8 mouse cellular contexts compared by ENCODE assay signal in the genomic region with DNA sequence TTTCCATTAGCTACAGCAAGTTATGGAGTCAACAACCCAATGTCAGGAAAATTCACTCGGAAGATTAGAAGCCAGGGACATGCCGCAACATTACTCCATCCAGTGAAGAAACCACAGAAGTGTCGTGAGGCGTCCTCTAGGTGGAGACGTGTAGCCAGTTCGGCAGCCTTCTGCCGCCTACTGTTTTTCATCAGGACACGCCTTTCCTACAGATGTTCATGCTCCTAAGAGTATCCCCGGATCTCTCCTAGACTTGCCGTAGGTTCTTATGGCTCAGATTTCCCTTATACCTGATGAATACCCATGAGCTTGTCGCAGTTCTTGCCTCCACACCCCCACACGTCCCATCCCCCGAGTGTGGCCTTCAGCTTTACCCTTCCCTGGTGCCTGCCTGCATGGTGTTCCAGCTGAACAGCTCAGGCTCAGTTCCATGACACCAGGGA.
DNase-seq lines count a peak whose midpoint lies in the region; ATAC-seq and TF ChIP-seq lines count a peak whose summit lies in the region.

No protein-coding gene starts in this region.

- H3K36me3 ChIP-seq in kidney, adult 2 months (ENCODE audit: control insufficient read depth, insufficient read depth, low read length): no peaks in the 10 kb centered on the region
- H3K36me3 ChIP-seq in lung, embryonic 14.5 days (ENCODE audit: insufficient read depth): no peaks in the 10 kb centered on the region
- H3K36me3 ChIP-seq in neural tube, embryonic 14.5 days (ENCODE audit: control insufficient read depth, insufficient read depth, low read length): no peaks in the 10 kb centered on the region

- peak; percentile 36 to 38 for DNase-seq in right cerebral cortex, postnatal 10 days (ENCODE audit: low spot score in 2 of 2)
- no peak for DNase-seq in right cerebral cortex, postnatal 14 days
- peak; percentile 83 for DNase-seq in embryo, embryonic 10 days (ENCODE audit: low spot score)
- peak; percentile 40 to 57 for DNase-seq in heart, adult 9 months (ENCODE audit: low spot score in 2 of 2)
- DNase-seq in kidney, adult 2 months: peak; percentile 72
- DNase-seq in lung, embryonic 14.5 days: peak; percentile 88
- DNase-seq in right cerebral cortex, postnatal 25 days: no peak

- H3K4me2 ChIP-seq in lung, embryonic 14.5 days: peak overlapping the region; percentile 46
- no peak overlapping the region for H3K4me2 ChIP-seq in neural tube, embryonic 14.5 days (ENCODE audit: low read depth, low read length)

- no peaks in the 10 kb centered on the region for H3K9me3 ChIP-seq in lung, embryonic 14.5 days (ENCODE audit: low read depth, low read length)
- no peaks in the 10 kb centered on the region for H3K9me3 ChIP-seq in neural tube, embryonic 14.5 days (ENCODE audit: control insufficient read depth, low read length)

- H3K4me3 ChIP-seq in kidney, adult 2 months (ENCODE audit: insufficient read depth, low read depth, low read length): no peak overlapping the region
- H3K4me3 ChIP-seq in lung, embryonic 14.5 days (ENCODE audit: low read depth, low read length): no peak overlapping the region
- H3K4me3 ChIP-seq in neural tube, embryonic 14.5 days (ENCODE audit: low read depth, low read length): no peak overlapping the region

- no peak for TF ChIP-seq POLR2A in kidney, adult 2 months (IDR thresholded peaks at IDR 0.05; ENCODE audit: low read depth, low read length)

- 7% methylated on average over 13 of the region's 13 CpGs for WGBS in kidney, adult 2 months
- 8% methylated on average over 13 of the region's 13 CpGs for WGBS in lung, embryonic 14.5 days
- 22% methylated on average over 13 of the region's 13 CpGs for WGBS in neural tube, embryonic 14.5 days

- no peaks in the 10 kb centered on the region for H3K27me3 ChIP-seq in kidney, adult 2 months (replicated peaks; ENCODE audit: control insufficient read depth, insufficient read depth, low read length)
- no peaks in the 10 kb centered on the region for H3K27me3 ChIP-seq in lung, embryonic 14.5 days (ENCODE audit: insufficient read depth, low read length)
- no peaks in the 10 kb centered on the region for H3K27me3 ChIP-seq in neural tube, embryonic 14.5 days (ENCODE audit: control insufficient read depth, insufficient read depth, low read length)

- peak; percentile 90 for ATAC-seq in lung, embryonic 14.5 days (ENCODE audit: insufficient read depth)
- ATAC-seq in neural tube, embryonic 14.5 days (ENCODE audit: low read depth): peak; percentile 84; the same call in 1 of the 2 replicates

- peak; percentile 85 for TF ChIP-seq CTCF in kidney, adult 2 months (conservative IDR thresholded peaks at IDR 0.05; ENCODE audit: insufficient read depth, insufficient read length, low read depth, low read length)
- TF ChIP-seq CTCF in lung, embryonic 14.5 days (IDR thresholded peaks at IDR 0.05; ENCODE audit: low read depth): peak; percentile 81

- H3K4me1 ChIP-seq in kidney, adult 2 months (ENCODE audit: control insufficient read depth, insufficient read depth, low read length): no peaks in the 10 kb centered on the region
- H3K4me1 ChIP-seq in lung, embryonic 14.5 days (ENCODE audit: insufficient read depth): no peaks in the 10 kb centered on the region
- H3K4me1 ChIP-seq in neural tube, embryonic 14.5 days (ENCODE audit: control insufficient read depth, insufficient read depth, low read length): no peaks in the 10 kb centered on the region

- H3K9ac ChIP-seq in lung, embryonic 14.5 days: no peak overlapping the region
- no peak overlapping the region for H3K9ac ChIP-seq in neural tube, embryonic 14.5 days (replicated peaks; ENCODE audit: low read depth, low read length)

- H3K27ac ChIP-seq in kidney, adult 2 months (ENCODE audit: insufficient read depth, low read depth, low read length): no peak overlapping the region
- H3K27ac ChIP-seq in lung, embryonic 14.5 days (ENCODE audit: low read depth): no peak overlapping the region
- no peak overlapping the region for H3K27ac ChIP-seq in neural tube, embryonic 14.5 days (ENCODE audit: low read depth, low read length)

Comparison
In these comparisons a context has a peak if more than half of its experiments do, and no peak if none do; other contexts are left out.
1. DNase-seq: peak in right cerebral cortex, postnatal 10 days (2 of 2), embryo, embryonic 10 days (single experiment), heart, adult 9 months (2 of 2), kidney, adult 2 months (single experiment) and lung, embryonic 14.5 days (single experiment); none in right cerebral cortex, postnatal 14 days (single experiment) and right cerebral cortex, postnatal 25 days (single experiment).